In genomic region chr17:63287413-63287812, GRCm38 (mm10) we compare ENCODE assay signal across 8 mouse cellular contexts.
A peak's percentile ranks its signal among the peaks of the same experiment; 100 is the strongest.
DNase-seq lines count a peak whose midpoint lies in the region; ATAC-seq and TF ChIP-seq lines count a peak whose summit lies in the region.

No protein-coding gene starts in this region.

- no peak overlapping the region for H3K27ac ChIP-seq in forebrain, postnatal 0 days (ENCODE audit: low read depth, low read length)
- H3K27ac ChIP-seq in forebrain, embryonic 15.5 days (replicated peaks), result no peak overlapping the region
- H3K27ac ChIP-seq in left cerebral cortex, adult 2 months, result no peak overlapping the region
- H3K27ac ChIP-seq in midbrain, embryonic 16.5 days (ENCODE audit: low read length), result no peak overlapping the region

- no peak overlapping the region for H3K4me3 ChIP-seq in forebrain, postnatal 0 days (ENCODE audit: low read depth, low read length)
- no peak overlapping the region for H3K4me3 ChIP-seq in forebrain, embryonic 15.5 days
- no peak overlapping the region for H3K4me3 ChIP-seq in left cerebral cortex, adult 2 months
- H3K4me3 ChIP-seq in midbrain, embryonic 16.5 days (ENCODE audit: low read depth, low read length), result no peak overlapping the region

- no peaks in the 10 kb centered on the region for H3K27me3 ChIP-seq in forebrain, postnatal 0 days (ENCODE audit: insufficient read depth, low read length)
- H3K27me3 ChIP-seq in forebrain, embryonic 15.5 days, result no peaks in the 10 kb centered on the region
- no peaks in the 10 kb centered on the region for H3K27me3 ChIP-seq in midbrain, embryonic 16.5 days (ENCODE audit: control insufficient read depth, insufficient read depth, low read depth, low read length)

- peaks cover 10% of the 10 kb centered on the region for H3K4me1 ChIP-seq in forebrain, postnatal 0 days (ENCODE audit: insufficient read depth)
- H3K4me1 ChIP-seq in forebrain, embryonic 15.5 days, result peaks cover 26% of the 10 kb centered on the region
- peaks cover 7% of the 10 kb centered on the region; the same call in 1 of the 2 replicates for H3K4me1 ChIP-seq in midbrain, embryonic 16.5 days (ENCODE audit: control insufficient read depth, insufficient read depth, low read length)

- WGBS in forebrain, postnatal 0 days, result 44% methylated on average over 2 of the region's 2 CpGs
- WGBS in forebrain, embryonic 15.5 days, result 46% methylated on average over 2 of the region's 2 CpGs
- 48% methylated on average over 2 of the region's 2 CpGs for WGBS in midbrain, embryonic 16.5 days

- no peak for TF ChIP-seq CTCF in forebrain, postnatal 0 days (IDR thresholded peaks at IDR 0.05; ENCODE audit: low read depth)
- no peak for TF ChIP-seq CTCF in left cerebral cortex, adult 2 months (IDR thresholded peaks at IDR 0.05)

- no peak overlapping the region for H3K4me2 ChIP-seq in forebrain, postnatal 0 days (ENCODE audit: low read depth)
- no peak overlapping the region for H3K4me2 ChIP-seq in forebrain, embryonic 15.5 days (replicated peaks)
- H3K4me2 ChIP-seq in midbrain, embryonic 16.5 days (ENCODE audit: low read length), result no peak overlapping the region

- ATAC-seq in forebrain, postnatal 0 days, result no peak
- ATAC-seq in forebrain, embryonic 15.5 days (replicated peaks), result no peak
- no peak for ATAC-seq in midbrain, embryonic 16.5 days

- H3K9ac ChIP-seq in forebrain, postnatal 0 days, result no peak overlapping the region
- H3K9ac ChIP-seq in forebrain, embryonic 15.5 days (replicated peaks), result no peak overlapping the region
- no peak overlapping the region for H3K9ac ChIP-seq in midbrain, embryonic 16.5 days (ENCODE audit: low read depth, low read length)

- H3K9me3 ChIP-seq in forebrain, postnatal 0 days (ENCODE audit: low read length), result no peaks in the 10 kb centered on the region
- no peaks in the 10 kb centered on the region for H3K9me3 ChIP-seq in forebrain, embryonic 15.5 days
- no peaks in the 10 kb centered on the region for H3K9me3 ChIP-seq in midbrain, embryonic 16.5 days (replicated peaks; ENCODE audit: control insufficient read depth, low read length, poor library complexity, severe bottlenecking)

- intact Hi-C loops in left cerebral cortex, adult 2 months (cut with DNase I), result no loop called here

- H3K36me3 ChIP-seq in forebrain, postnatal 0 days (ENCODE audit: insufficient read depth), result no peaks in the 10 kb centered on the region
- H3K36me3 ChIP-seq in forebrain, embryonic 15.5 days, result no peaks in the 10 kb centered on the region
- H3K36me3 ChIP-seq in midbrain, embryonic 16.5 days (ENCODE audit: control insufficient read depth, insufficient read depth, low read length), result no peaks in the 10 kb centered on the region

- peak; percentile 27 for DNase-seq in forebrain, postnatal 0 days
- peak; percentile 16 for DNase-seq in urinary bladder, postnatal 25 days (ENCODE audit: low spot score)
- DNase-seq in urinary bladder, adult 2 months (ENCODE audit: low spot score), result no peak
- DNase-seq in heart, postnatal 4 days, result peak; percentile 77
- DNase-seq in embryo, embryonic 11 days, result no peak
- DNase-seq in left cerebral cortex, adult 2 months (ENCODE audit: extremely low spot score in 1 of 2, low spot score in 2 of 2), result no peak

Comparison
In these comparisons a context has a peak if more than half of its experiments do, and no peak if none do; other contexts are left out.
1. DNase-seq: peak in forebrain, postnatal 0 days (single experiment), urinary bladder, postnatal 25 days (single experiment) and heart, postnatal 4 days (single experiment); none in urinary bladder, adult 2 months (single experiment), embryo, embryonic 11 days (single experiment) and left cerebral cortex, adult 2 months (0 of 2).